Mouse (Mus musculus): ENCODE measurements around the gene Stard10.

GRCm38 (mm10) chr7:101393694-101394504 is 77.0 kb downstream of the Stard10 start:
- no peak for TF ChIP-seq CTCF (IDR thresholded peaks at IDR 0.05; ENCODE audit: control insufficient read depth, insufficient read depth, insufficient read length)
- no peak for TF ChIP-seq MYOD1 (IDR thresholded peaks at IDR 0.05; ENCODE audit: control insufficient read depth, insufficient read length, low read depth)

Data from C2C12 (cell line).